Mouse (Mus musculus): Measurements from ENCODE around the gene Gm11554.
"Not testable (repeated sequence)": the region's sequence is repeated elsewhere in the genome, so short reads cannot be mapped to it uniquely, and the experiment has no call there.

The Gm11554 gene

DNA sequence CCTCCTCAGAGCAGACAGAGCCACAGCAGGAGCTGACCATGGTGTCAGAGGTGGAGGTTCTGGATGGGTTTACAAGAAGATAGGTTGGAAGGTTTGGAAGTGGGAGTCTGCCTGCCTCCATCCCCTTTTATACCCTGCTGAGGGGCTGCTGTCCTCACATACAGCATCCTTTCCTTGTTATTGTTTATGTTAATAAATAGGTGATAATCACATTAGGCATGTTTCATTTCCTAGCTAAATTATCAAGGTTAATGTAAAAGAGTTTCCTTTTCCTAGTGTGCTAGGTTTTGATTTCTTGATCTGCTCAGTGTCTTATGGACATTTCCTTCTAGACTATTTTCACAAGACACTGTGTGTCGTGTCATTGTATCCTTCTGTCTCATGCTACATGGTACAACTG is at the start of gene Gm11554:
Gene Gm11554, minus strand, starts transcription at position 101 of the 400 bp plus-strand sequence.
- not testable (repeated sequence) for DNase-seq

DNA sequence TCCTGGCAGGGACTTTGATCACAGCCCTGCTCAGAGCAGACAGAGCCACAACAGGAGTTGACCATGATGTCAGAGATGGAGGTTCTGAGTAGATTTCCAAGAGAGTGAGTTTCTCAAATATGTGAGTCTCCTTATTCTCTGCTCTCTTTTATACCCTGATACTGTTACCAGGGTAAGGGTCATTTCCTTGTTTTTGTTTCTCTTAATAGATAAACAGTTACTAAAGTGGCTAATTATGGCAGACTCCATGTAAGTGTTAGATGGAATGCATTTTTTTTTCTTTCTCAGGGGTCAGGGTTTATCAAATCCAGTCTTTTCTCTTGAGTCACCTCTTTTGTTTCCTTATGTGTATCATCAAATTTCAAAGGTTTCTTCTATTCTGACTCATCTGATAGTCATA is 47.3 kb upstream of the Gm11554 start, which contains the start of gene Krtap4-16:
Gene Krtap4-16, minus strand, starts transcription at position 101 of the 400 bp plus-strand sequence.
- DNase-seq, result no peak

DNA sequence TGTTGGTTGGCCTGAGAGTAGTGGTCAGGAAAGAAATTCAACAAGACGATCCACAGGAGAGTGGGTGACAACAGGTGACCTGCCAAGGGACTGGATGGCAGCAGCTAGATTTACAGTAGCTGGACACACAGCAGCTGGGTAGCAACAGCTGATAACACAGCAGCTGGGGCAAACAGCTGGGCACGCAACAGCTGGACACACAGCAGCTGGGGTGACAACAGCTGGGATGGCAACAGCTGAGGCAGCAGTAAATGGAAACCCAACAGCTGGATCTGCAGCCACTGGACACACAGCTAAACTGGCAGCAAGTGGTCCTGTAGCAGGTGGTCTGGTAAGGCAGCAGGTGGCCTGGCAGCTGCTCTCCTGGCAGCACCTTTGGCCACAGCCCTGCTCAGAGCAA is 42.5 kb upstream of the Gm11554 start:
- DNase-seq, result no peak

DNA sequence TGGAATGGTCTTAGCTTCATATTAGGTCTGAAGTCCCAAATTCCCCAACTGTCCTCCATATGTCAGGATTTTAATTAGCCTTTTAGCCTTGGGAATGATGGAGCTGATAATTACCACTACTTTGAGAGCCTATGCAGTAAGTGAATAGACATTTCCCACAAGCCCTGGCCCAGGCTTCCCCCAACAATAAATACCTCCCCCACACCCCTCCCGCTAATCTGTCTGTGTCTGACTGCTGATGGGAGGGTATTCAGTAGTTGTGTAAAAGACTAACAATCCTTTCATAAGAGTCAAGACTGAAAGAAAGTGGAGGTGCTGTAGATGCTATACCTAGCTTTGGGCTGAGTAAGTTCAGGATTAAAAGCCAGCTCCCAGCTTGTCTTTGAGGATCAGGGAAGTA is 37.9 kb upstream of the Gm11554 start:
- no peak for DNase-seq

DNA sequence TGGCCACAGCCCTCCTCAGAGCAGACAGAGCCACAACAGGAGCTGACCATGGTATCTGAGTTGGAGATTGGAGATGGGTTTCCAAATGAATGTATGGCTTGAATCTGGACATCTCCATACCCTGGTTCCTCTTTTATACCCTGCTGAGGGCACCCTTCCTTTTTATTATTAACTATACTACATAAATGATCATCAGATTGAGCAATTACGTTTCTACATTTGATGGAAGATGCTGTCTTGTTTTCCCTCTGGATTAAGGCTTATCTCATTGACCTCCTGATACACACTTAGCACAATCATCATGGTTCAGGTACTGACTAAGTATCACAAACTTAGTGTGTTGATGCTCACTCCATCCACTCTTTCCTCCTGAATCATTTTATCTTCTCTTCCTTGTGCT is 33.7 kb upstream of the Gm11554 start, which contains the start of gene 2300003K06Rik:
Gene 2300003K06Rik, minus strand, starts transcription at position 101 of the 400 bp plus-strand sequence.
- DNase-seq, result no peak

DNA sequence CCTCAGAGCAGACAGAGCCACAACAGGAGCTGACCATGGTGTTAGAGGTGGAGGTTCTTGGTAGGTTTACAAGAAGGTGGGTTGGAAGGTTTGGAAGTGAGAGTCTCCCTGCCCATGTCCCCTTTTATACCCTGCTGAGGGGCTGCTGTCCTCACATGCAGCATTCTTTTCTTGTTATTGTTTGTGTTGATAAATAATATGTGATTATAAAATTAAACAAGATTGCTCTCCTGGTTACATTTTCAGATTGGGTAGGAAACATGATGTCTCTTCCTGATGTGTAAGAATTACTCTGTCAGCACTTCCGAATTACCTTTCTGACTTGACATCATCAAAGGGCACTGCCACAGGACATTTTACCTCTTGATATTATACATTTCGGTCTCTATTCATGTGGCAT is 11.3 kb upstream of the Gm11554 start, which contains the start of gene Gm11564:
Gene Gm11564, minus strand, starts transcription at position 101 of the 400 bp plus-strand sequence.
- not testable (repeated sequence) for DNase-seq

DNA sequence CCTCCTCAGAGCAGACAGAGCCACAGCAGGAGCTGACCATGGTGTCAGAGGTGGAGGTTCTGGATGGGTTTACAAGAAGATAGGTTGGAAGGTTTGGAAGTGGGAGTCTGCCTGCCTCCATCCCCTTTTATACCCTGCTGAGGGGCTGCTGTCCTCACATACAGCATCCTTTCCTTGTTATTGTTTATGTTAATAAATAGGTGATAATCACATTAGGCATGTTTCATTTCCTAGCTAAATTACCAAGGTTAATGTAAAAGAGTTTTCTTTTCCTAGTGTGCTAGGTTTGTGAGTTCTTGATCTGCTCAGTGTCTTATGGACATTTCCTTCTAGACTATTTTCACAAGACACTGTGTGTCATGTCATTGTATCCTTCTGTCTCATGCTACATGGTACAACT is 5.5 kb upstream of the Gm11554 start, which contains the start of gene Krtap4-13:
Gene Krtap4-13, minus strand, starts transcription at position 101 of the 400 bp plus-strand sequence.
- not testable (repeated sequence) for DNase-seq

DNA sequence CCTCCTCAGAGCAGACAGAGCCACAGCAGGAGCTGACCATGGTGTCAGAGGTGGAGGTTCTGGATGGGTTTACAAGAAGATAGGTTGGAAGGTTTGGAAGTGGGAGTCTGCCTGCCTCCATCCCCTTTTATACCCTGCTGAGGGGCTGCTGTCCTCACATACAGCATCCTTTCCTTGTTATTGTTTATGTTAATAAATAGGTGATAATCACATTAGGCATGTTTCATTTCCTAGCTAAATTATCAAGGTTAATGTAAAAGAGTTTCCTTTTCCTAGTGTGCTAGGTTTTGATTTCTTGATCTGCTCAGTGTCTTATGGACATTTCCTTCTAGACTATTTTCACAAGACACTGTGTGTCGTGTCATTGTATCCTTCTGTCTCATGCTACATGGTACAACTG is 5.4 kb downstream of the Gm11554 start, which contains the start of gene Gm11569:
Gene Gm11569, minus strand, starts transcription at position 101 of the 400 bp plus-strand sequence.
- DNase-seq, result not testable (repeated sequence)

DNA sequence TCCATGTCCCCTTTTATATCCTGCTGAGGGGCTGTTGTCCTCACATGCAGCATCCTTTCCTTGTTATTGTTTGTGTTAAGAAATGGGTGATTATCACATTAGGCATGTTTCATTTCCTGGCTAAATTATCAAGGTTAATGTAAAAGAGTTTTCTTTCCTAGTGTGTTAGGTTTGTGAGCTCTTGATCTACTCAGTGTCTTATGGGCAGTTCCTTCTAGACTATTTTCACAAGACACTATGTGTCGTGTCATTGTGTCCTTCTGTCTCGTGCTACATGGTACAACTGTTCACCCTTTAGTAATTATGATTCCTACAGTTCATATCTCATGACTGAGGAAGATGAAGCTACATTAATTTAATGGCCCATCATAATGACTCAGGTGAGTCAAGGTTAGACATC is 10.9 kb downstream of the Gm11554 start, which contains the start of gene Gm11596:
Gene Gm11596, minus strand, starts transcription at position 101 of the 400 bp plus-strand sequence.
- DNase-seq, result no peak

DNA sequence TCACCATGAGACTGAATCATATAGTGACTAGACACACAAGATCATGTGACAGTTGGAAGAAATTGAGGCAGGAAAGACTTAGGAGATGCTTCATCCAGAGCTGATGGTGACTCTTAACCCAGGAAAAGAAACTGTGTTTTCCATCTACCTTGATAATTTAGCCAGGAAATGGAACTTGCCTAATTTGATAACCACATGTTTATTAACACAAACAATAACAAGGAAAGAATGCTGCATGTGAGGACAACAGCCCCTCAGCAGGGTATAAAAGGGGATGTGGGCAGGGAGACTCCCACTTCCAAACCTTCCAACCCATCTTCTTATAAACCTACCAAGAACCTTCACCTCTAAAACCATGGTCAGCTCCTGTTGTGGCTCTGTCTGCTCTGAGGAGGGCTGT is 19.3 kb downstream of the Gm11554 start, which contains the start of gene Krtap4-9:
Gene Krtap4-9, plus strand, starts transcription at position 301 of the 400 bp plus-strand sequence.
- DNase-seq, result not testable (repeated sequence)

DNA sequence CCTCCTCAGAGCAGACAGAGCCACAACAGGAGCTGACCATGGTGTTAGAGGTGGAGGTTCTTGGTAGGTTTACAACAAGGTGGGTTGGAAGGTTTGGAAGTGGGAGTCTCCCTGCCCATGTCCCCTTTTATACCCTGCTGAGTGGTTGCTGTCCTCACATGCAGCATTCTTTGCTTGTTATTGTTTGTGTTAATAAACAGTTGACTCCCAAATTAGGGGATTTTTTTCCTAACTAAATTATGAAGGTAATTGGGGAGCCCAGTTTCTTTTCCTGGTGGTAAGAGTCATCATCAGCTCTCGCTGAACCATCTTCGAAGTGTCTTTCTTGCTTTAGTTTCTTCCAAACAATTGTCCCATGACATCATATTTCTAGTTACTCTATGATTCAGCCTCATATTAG is 23.6 kb downstream of the Gm11554 start, which contains the start of gene Krtap4-8:
Gene Krtap4-8, minus strand, starts transcription at position 101 of the 400 bp plus-strand sequence.
- no peak for DNase-seq

DNA sequence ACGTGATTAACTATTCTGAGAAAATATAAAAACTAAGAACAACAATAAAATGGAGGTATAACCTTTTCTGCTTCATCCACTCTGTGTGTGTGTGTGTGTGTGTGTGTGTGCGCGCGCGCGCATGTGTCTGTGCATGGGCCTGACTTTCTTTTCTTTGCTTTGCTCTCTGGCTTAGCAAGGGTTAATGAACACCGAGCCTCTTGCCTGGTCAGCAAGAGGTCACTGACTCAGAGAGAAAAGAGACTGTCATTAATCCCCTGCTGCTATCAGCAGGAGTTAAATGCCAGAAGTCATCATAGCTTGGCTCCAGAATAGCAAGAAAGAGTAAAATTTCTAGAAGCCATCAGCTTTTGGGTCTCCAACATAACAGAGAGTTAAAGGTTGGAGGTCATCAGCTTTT is 25.8 kb downstream of the Gm11554 start:
- no peak for DNase-seq

DNA sequence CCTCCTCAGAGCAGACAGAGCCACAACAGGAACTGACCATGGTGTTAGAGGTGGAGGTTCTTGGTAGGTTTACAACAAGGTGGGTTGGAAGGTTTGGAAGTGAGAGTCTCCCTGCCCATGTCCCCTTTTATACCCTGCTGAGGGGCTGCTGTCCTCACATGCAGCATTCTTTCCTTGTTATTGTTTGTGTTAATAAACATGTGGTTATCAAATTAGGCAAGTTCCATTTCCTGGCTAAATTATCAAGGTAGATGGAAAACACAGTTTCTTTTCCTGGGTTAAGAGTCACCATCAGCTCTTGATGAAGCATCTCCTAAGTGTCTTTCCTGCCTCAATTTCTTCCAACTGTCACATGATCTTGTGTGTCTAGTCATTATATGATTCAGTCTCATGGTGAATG is 31.4 kb downstream of the Gm11554 start, which contains the start of gene Gm11595:
Gene Gm11595, minus strand, starts transcription at position 101 of the 400 bp plus-strand sequence.
- not testable (repeated sequence) for DNase-seq

DNA sequence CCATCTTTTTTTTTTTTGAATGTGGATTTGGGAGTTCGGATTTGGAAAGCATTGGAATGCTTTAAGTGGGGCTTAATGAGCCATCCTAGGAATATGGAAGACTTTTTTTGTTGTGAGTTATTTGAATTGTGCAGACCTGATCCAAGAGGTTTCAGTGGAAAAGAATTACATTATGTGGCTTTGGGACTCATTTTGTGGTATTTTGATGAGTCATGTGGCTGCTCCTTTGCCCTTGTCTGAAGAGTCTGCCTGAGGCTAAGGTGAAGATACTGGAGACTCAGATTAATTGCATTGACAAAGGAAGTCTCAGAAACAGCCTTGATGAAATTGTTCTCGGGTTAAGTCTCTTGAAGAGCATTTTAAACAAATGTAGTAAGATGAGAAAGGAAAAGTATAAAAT is 35.8 kb downstream of the Gm11554 start:
- DNase-seq, result no peak

DNA sequence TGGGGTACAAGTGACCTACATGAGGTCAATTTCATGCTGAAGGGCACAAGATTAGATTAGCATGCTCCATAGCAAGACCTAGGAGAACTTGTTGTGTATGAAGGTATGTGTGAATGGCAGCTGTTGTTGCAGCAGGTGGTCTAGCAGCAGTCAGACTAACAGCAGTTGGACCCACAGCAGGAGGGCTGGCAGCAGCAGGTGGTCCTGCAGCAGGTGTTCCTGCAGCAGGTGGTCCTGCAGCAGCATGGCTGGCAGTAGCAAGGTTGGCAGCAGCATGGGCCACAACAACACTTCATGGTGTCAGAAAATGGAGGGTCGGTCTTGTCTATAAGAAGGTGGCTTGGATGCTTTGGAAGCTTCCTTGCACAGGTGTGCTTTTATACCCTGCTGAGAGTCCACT is 45.4 kb downstream of the Gm11554 start:
- DNase-seq, result no peak
